Mouse (Mus musculus): ENCODE data around the gene Rabl3.
A peak's percentile ranks its signal among the peaks of the same experiment; 100 is the strongest.

Rabl3 gene

GRCm38 (mm10) chr16:37599326-37599725, 59.6 kb downstream of the Rabl3 start:
- no peak for DNase-seq

DNA sequence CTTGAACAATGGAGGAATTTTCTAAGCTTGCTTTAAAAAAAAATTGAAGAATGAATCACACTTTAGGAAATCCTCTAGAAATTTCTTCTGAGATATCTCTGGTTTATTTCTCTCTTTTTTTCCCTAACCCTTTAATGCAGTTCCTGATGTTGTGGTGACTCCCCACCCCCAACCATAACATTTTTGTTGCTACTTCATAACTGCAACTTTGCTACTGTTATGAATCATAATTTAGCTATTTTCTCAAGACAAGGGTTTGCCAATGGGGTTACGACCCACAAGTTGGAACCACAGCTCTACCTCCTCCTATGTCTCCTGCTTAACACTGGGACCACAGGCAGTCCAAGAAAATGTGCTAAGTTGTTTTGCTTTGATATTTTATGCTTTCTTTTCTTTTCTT, 63.7 kb downstream of the Rabl3 start:
- no peak for DNase-seq

DNA sequence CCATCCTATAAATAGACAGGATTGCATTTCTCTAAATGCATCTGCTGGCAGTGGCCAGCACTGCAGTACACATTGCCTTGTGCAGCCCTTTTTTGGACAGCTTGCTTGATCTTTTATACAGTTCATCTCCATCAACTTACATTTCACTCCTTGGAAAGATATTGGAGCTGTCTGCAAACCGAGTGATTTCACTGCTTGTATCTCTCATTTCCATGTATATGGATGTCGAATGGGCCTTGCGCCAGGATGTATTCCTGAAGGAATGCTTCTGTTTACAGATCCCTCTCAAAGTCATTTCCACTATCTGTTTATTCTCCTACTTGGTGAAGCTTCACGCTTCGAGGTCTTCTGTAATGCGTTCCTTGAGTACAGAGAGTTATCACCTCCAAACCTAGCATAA, 64.6 kb downstream of the Rabl3 start:
- peak; percentile 24 for DNase-seq

DNA sequence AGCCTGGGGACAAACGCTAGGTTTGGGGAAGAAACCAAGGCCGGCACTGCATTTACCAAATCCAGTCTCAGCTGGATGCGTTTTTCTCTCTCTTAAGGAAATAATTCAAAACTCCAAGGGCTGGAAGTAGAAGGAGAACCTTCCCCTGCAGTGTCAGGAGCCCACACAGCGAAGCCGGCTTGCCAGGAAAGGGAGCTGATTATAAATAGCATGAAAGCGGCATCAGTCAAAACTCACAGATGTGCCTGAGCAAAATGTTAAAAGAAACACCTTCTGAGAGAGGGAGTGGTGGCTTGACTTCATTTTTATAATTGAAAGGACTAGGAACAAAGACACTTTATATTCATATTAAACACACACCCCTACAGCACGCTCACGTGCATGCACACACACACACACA, 70.6 kb downstream of the Rabl3 start:
- no peak for DNase-seq

GRCm38 (mm10) chr16:37611072-37611471, 71.4 kb downstream of the Rabl3 start:
- no peak for DNase-seq

DNA sequence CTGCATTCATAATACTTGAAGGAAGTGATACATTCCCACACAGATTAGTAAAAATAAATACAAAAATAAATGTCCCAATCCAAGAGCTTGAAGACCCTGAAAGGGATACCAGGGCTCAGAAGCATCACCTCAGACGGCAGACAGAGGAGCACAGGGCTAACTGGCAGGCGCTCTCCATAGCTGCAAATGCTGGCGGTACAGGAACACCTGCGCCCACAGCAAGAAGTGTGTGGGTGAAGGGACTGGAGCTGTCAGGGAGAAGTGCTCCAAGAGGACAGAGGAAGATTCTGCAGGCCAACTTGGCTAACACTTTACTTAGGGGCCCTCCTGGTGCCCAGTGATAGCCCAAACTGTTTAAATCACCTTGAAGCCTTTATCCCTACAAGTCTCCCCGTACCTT, 72.3 kb downstream of the Rabl3 start:
- DNase-seq, result no peak

GRCm38 (mm10) chr16:37614540-37614939, 74.9 kb downstream of the Rabl3 start:
- DNase-seq, result no peak

GRCm38 (mm10) chr16:37615429-37615828, 75.7 kb downstream of the Rabl3 start:
- no peak for DNase-seq

DNA sequence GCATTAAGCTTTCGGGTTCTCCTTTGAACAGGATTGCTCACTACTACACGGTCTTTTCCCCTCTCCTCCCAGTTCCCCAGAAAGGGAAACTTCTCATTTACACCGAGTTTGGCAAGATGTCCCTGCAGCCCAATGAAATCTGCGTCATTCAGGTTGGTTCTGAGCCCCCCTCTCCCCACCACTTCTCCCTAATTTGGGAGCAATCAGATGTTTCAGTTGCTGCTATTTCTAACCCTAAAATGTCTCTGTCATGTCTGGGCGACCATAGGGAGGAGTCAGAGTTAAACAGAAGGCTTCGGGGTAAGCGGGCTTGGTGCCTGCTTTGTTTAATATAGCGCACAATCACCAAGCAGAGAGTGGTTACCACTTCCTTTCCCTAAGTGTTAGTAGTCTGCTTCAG, 76.4 kb downstream of the Rabl3 start:
- no peak for DNase-seq

GRCm38 (mm10) chr16:37617695-37618094, 78.0 kb downstream of the Rabl3 start:
- no peak for DNase-seq

Data from right cerebral cortex, postnatal 4 days (tissue).